Mouse (Mus musculus) neural tube, embryonic 13.5 days (tissue): ENCODE measurements around the gene Olfr193. TPM values are rescaled to one million over a fixed set of nuclear protein-coding genes. Genes with fewer than 3 reads are reported as not detected.
"Not testable (repeated sequence)": the region's sequence is repeated elsewhere in the genome, so short reads cannot be mapped to it uniquely, and the experiment has no call there.

Experiments
- ATAC-seq: fragments of 200-750 bp; cut with Nextera tagmentation; 2 replicates; pipeline ENCODE4 v1.8.0; 2017; ENCODE audit warnings: low read depth, mild to moderate bottlenecking, moderate TSS enrichment, moderate library complexity
- H3K27ac ChIP-seq: fragments of 300-500 bp; sonication (generic); replicated peaks from 2 replicates; pipeline ENCODE4 v1.5.1; 2015; ENCODE audit warnings: moderate library complexity, mild to moderate bottlenecking, inconsistent platforms
- H3K27me3 ChIP-seq: fragments of 300-500 bp; sonication (generic); 2 replicates; pipeline ENCODE4 v1.6.1; 2015; ENCODE audit warnings: mild to moderate bottlenecking, inconsistent platforms
- H3K36me3 ChIP-seq: fragments of 300-500 bp; sonication (generic); 2 replicates; pipeline ENCODE4 v1.6.1; 2015; ENCODE audit warnings: mild to moderate bottlenecking, inconsistent platforms
- H3K4me1 ChIP-seq: fragments of 300-500 bp; sonication (generic); replicated peaks from 2 replicates; pipeline ENCODE4 v1.6.1; 2015; ENCODE audit warnings: inconsistent platforms
- H3K4me2 ChIP-seq: fragments of 300-500 bp; sonication (generic); 2 replicates; pipeline ENCODE4 v1.6.1; 2015; ENCODE audit warnings: inconsistent platforms, mild to moderate bottlenecking, moderate library complexity
- H3K4me3 ChIP-seq: fragments of 300-500 bp; sonication (generic); 2 replicates; pipeline ENCODE4 v1.5.1; 2015; ENCODE audit warnings: mild to moderate bottlenecking, inconsistent platforms
- H3K9ac ChIP-seq: fragments of 300-500 bp; sonication (generic); 2 replicates; pipeline ENCODE4 v1.6.1; 2015; ENCODE audit warnings: moderate library complexity, mild to moderate bottlenecking, inconsistent platforms
- H3K9me3 ChIP-seq: fragments of 300-500 bp; sonication (generic); 2 replicates; pipeline ENCODE4 v1.6.1; 2016; ENCODE audit warnings: inconsistent platforms
- WGBS: fragments of 180-500 bp; shearing (Covaris S2); methylation state at CpG from one replicate; pipeline ENCODE4 v1.1.7; 2015; 5-methylcytosine and 5-hydroxymethylcytosine counted together
- polyA plus RNA-seq: library from polyadenylated mRNA; unstranded; fragments of >200 nt; fragmentation: Nextera tagmentation; extraction: Ambion mirVana; gene quantifications from 2 replicates; pipeline ENCODE4 v1.2.1, GENCODE M21; 2015

The Olfr193 gene
- not detected in 2 replicates for polyA plus RNA-seq

DNA sequence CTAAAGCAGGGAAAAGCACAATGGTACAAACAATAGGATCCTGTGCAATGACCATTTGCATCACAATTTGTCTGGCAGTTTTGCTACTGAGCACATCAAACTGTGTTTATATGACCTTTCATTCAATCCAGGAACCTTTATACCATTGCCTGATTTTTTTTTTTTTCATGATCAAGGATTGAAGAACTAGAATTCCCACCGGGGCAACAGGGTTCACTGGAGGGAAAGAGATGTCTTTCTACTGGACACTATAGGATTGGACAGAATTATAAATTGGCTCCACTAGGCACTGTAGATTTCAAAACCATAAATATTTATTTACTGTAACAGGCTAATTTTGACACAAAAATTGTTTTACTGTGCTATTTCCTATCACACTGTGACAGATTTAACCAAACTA lies at the start of gene Olfr193:
Olfr193 (minus strand) TSS at position 101 of the 400 bp plus-strand sequence.
- WGBS = 76% methylated on average over 1 of the region's 1 CpGs

GRCm38 (mm10) chr16:59151996-59152395 lies 40.3 kb upstream of the Olfr193 start:
- Histone ChIP-seq H3K9ac (no peak overlapping the region), H3K36me3 (no peaks in the 10 kb centered on the region), H3K4me2 (no peak overlapping the region), H3K27me3 (no peaks in the 10 kb centered on the region), H3K4me1 (no peaks in the 10 kb centered on the region), H3K9me3 (no peaks in the 10 kb centered on the region), H3K27ac (no peak overlapping the region), H3K4me3 (no peak overlapping the region)
- no peak for ATAC-seq
- 90% methylated on average over 2 of the region's 2 CpGs for WGBS

More for the DNA sequence above, at the start of gene Olfr193:
- H3K4me3 ChIP-seq = no peak within 1 kb of the TSS
- no peaks in the 10 kb centered on the region for H3K9me3 ChIP-seq
- H3K4me2 ChIP-seq = no peak within 1 kb of the TSS
- ATAC-seq = no peak
- H3K27me3 ChIP-seq = no peaks in the 10 kb centered on the region
- H3K4me1 ChIP-seq = no peaks in the 10 kb centered on the region
- no peaks in the 10 kb centered on the region for H3K36me3 ChIP-seq
- no peak within 1 kb of the TSS for H3K9ac ChIP-seq
- no peak within 1 kb of the TSS for H3K27ac ChIP-seq

- Histone ChIP-seq H3K4me3 (no peak within 1 kb of the TSS), H3K4me2 (no peak within 1 kb of the TSS), H3K4me1 (no peaks in the 10 kb centered on the region), H3K9ac (no peak within 1 kb of the TSS), H3K9me3 (no peaks in the 10 kb centered on the region), H3K27ac (no peak within 1 kb of the TSS), H3K36me3 (no peaks in the 10 kb centered on the region), H3K27me3 (no peaks in the 10 kb centered on the region)
- 91% methylated on average over 1 of the region's 1 CpGs for WGBS
- ATAC-seq = no peak
Measured at GRCm38 (mm10) chr16:59146746-59147145, 35.1 kb upstream of the Olfr193 start, which contains the start of gene Olfr195. Gene Olfr195 (plus strand): TSS chr16:59147046.

DNA sequence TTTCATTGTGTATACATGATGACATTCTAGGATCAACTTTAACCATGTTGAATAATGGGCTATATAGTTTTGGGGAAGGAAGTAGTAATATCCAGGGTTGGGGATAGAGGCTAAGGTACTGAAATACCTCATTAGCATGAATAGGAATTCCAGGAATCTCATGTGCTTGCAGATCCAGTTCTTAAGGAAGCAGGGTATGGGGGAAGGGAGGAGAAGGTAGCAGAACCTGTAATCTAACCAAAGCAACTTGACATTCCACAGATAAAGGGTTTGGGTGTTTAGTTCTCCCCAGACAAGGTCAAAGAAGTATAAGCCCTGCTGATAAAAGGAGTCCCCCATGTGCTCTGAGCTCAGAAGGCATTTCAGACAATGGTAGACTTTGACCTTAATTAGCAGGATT lies 29.4 kb upstream of the Olfr193 start:
- no peaks in the 10 kb centered on the region for H3K4me1 ChIP-seq
- H3K9ac ChIP-seq = no peak overlapping the region
- no peaks in the 10 kb centered on the region for H3K27me3 ChIP-seq
- ATAC-seq = no peak
- no peak overlapping the region for H3K4me2 ChIP-seq
- no peaks in the 10 kb centered on the region for H3K36me3 ChIP-seq
- H3K9me3 ChIP-seq = no peaks in the 10 kb centered on the region
- H3K4me3 ChIP-seq = no peak overlapping the region
- no peak overlapping the region for H3K27ac ChIP-seq

GRCm38 (mm10) chr16:59130740-59131139 lies 19.1 kb upstream of the Olfr193 start:
- Histone ChIP-seq H3K9ac (no peak overlapping the region), H3K27me3 (no peaks in the 10 kb centered on the region), H3K4me1 (no peaks in the 10 kb centered on the region), H3K27ac (no peak overlapping the region), H3K9me3 (no peaks in the 10 kb centered on the region), H3K4me3 (no peak overlapping the region), H3K4me2 (no peak overlapping the region), H3K36me3 (no peaks in the 10 kb centered on the region)
- 85% methylated on average over 1 of the region's 1 CpGs for WGBS
- no peak for ATAC-seq

DNA sequence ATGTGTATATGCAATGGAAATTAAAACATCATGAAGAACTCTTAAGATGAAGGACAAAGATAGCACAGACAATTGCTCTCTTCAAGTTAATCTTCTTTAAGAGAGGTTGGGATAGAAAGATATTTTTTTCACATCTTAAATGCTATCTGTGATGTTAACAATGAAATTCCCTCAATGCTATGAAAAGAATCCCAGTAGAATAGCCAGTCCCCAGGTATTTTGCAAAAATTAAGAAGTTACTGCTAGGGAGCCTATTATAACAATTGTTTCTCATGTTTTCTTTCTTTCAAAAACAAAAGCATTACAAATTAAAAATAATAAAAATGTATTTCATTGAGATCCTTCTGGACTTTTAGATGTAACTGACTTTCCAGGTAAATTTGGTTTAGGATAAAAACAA lies 9.3 kb upstream of the Olfr193 start, which contains the start of gene Olfr194:
Olfr194 (minus strand) TSS at position 101 of the 400 bp plus-strand sequence.
- no peaks in the 10 kb centered on the region for H3K36me3 ChIP-seq
- H3K4me3 ChIP-seq = no peak within 1 kb of the TSS
- no peak within 1 kb of the TSS for H3K9ac ChIP-seq
- no peak for ATAC-seq
- H3K27ac ChIP-seq = no peak within 1 kb of the TSS
- no peaks in the 10 kb centered on the region for H3K4me1 ChIP-seq
- H3K27me3 ChIP-seq = no peaks in the 10 kb centered on the region
- H3K4me2 ChIP-seq = no peak within 1 kb of the TSS
- no peaks in the 10 kb centered on the region for H3K9me3 ChIP-seq

DNA sequence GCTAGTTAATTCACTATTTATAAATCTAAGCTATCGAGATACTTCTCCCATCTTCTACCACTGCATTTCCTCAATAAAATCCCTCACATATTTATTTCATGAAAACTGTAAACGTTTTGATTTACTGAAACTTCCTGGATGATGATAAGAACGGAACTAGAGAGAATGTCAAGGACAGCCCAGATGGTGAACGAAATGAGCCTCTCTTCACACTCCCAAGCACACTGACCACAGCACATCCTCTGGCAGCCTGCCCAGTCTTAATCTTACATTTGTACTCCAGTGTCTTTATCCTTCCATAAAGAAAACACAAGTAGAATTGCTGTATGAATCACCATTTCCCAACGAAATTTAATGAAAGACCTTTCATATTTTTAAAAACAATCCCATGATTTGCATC lies 3.2 kb downstream of the Olfr193 start:
- H3K4me1 ChIP-seq, H3K27me3 ChIP-seq, H3K4me3 ChIP-seq, ATAC-seq, H3K4me2 ChIP-seq, H3K9me3 ChIP-seq, H3K9ac ChIP-seq, H3K27ac ChIP-seq, H3K36me3 ChIP-seq: not testable (repeated sequence)
- 68% methylated on average over 5 of the region's 5 CpGs for WGBS

GRCm38 (mm10) chr16:59105312-59105711 lies 6.4 kb downstream of the Olfr193 start:
- Histone ChIP-seq H3K27me3 (no peaks in the 10 kb centered on the region), H3K9ac (no peak overlapping the region), H3K4me1 (no peaks in the 10 kb centered on the region), H3K4me3 (no peak overlapping the region), H3K4me2 (no peak overlapping the region), H3K9me3 (no peaks in the 10 kb centered on the region), H3K36me3 (no peaks in the 10 kb centered on the region), H3K27ac (no peak overlapping the region)
- 87% methylated on average over 2 of the region's 2 CpGs for WGBS
- ATAC-seq = no peak

GRCm38 (mm10) chr16:59089722-59090121 lies 22.0 kb downstream of the Olfr193 start, which contains the start of gene Olfr191:
Gene Olfr191 (minus strand): TSS chr16:59089822.
- not testable (repeated sequence) for H3K27me3 ChIP-seq, H3K27ac ChIP-seq, H3K4me2 ChIP-seq, H3K4me1 ChIP-seq, ATAC-seq, H3K4me3 ChIP-seq, H3K36me3 ChIP-seq, H3K9ac ChIP-seq, H3K9me3 ChIP-seq
- 40% methylated on average over 1 of the region's 1 CpGs for WGBS

DNA sequence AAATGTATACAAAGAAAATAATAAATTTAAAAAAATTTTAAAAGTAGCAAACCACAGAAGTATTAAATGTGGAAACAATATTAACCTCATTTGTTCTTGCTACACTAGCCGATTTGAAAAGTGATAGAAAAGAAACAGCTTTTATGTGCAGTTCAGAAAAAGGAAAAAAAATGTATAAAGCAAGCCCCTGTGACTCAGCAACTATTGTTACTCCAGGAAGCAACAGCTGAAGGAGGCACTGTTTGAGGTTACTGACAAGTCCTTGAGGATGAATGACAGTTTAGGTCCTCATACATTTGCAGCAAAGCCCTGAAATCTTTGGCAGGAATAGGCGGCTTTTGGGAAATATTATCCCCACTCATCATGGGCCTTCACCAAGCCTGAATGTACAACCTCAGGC lies 30.6 kb downstream of the Olfr193 start:
- not testable (repeated sequence) for H3K9me3 ChIP-seq, H3K36me3 ChIP-seq, H3K27me3 ChIP-seq, ATAC-seq, H3K4me2 ChIP-seq, H3K4me1 ChIP-seq, H3K9ac ChIP-seq, H3K4me3 ChIP-seq, H3K27ac ChIP-seq
- WGBS = 87% methylated on average over 2 of the region's 2 CpGs

GRCm38 (mm10) chr16:59077905-59078304 lies 33.8 kb downstream of the Olfr193 start, which contains the start of gene Olfr190:
Gene Olfr190 (minus strand): TSS chr16:59078005.
- no peak within 1 kb of the TSS for H3K4me2 ChIP-seq
- no peaks in the 10 kb centered on the region for H3K4me1 ChIP-seq
- H3K27me3 ChIP-seq = no peaks in the 10 kb centered on the region
- 92% methylated on average over 5 of the region's 5 CpGs for WGBS
- H3K9ac ChIP-seq = no peak within 1 kb of the TSS
- H3K36me3 ChIP-seq = no peaks in the 10 kb centered on the region
- no peak within 1 kb of the TSS for H3K27ac ChIP-seq
- no peak for ATAC-seq
- H3K9me3 ChIP-seq = no peaks in the 10 kb centered on the region
- H3K4me3 ChIP-seq = no peak within 1 kb of the TSS

GRCm38 (mm10) chr16:59073520-59073919 lies 38.2 kb downstream of the Olfr193 start:
- H3K27ac ChIP-seq = no peak overlapping the region
- H3K9ac ChIP-seq = no peak overlapping the region
- H3K4me1 ChIP-seq = no peaks in the 10 kb centered on the region
- WGBS = 89% methylated on average over 1 of the region's 1 CpGs
- no peak overlapping the region for H3K4me2 ChIP-seq
- no peaks in the 10 kb centered on the region for H3K27me3 ChIP-seq
- ATAC-seq = no peak
- no peak overlapping the region for H3K4me3 ChIP-seq
- H3K9me3 ChIP-seq = no peaks in the 10 kb centered on the region
- no peaks in the 10 kb centered on the region for H3K36me3 ChIP-seq

DNA sequence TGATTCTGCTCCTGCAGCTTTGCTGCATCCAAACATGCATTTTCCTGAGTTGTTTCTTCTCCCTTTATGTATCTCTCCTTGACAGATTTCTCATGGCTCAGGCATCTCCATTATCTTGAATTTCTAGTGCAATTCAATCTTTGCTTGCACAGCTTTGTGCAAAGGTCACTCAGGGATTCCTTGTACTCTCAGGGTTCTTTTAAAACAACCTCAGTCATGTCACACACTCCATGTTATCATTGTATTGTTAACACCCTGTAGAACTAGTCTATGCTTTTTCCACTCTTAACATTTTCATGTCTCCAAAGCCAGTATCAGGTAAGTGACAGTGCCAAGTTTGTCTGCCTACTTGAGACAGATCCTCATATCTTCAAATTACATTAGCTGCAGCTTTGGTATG lies 39.9 kb downstream of the Olfr193 start:
- no peaks in the 10 kb centered on the region for H3K36me3 ChIP-seq
- ATAC-seq = no peak
- H3K9ac ChIP-seq = no peak overlapping the region
- H3K4me2 ChIP-seq = no peak overlapping the region
- H3K4me1 ChIP-seq = no peaks in the 10 kb centered on the region
- H3K27ac ChIP-seq = no peak overlapping the region
- no peaks in the 10 kb centered on the region for H3K9me3 ChIP-seq
- no peaks in the 10 kb centered on the region for H3K27me3 ChIP-seq
- no peak overlapping the region for H3K4me3 ChIP-seq
